Mouse (Mus musculus) heart, postnatal 36 days (tissue): Measurements from ENCODE around the gene Ldlrad3. TPM values are rescaled to one million over a fixed set of nuclear protein-coding genes. Genes with fewer than 3 reads are reported as not detected.

Experiments used
- DNase-seq, 2 experiments: peaks; one replicate each; pipeline ENCODE4 v3.0.0; 2021 to 2022
- intact Hi-C: fragments of 180-260 bp; cut with DNase I; formaldehyde crosslinking; loops from one replicate; pipeline ENCODE4 v1.15.1; 2025
- total RNA-seq, 2 experiments: library from RNA; stranded (reverse); gene quantifications; 2 replicates each; pipeline ENCODE4 v1.2.3; 2021

The Ldlrad3 gene
- total RNA-seq, 2 experiments from 2014 or later = 3.8 to 4.4 TPM

DNA sequence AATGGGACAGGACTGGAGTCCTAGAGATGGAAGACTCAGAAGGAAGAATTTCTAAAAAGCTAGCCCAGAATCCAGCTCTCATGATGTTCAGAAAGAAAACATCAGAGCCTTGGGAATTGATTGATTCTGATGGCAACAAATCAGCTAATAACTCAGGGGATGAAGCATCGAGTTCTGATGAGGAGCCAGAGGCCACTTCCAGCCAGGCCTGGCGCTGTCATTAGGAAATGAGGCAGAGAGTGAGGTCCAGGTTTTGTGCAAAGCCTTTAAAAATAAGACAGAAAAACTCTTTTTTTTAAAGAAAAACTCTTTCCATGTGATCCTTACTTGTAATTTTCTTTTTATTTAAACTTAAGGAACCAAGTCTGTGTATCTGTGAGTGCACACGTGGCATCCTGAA is 252.9 kb downstream of the Ldlrad3 start:
- intact Hi-C loops = no loop called here
- no peak for DNase-seq

DNA sequence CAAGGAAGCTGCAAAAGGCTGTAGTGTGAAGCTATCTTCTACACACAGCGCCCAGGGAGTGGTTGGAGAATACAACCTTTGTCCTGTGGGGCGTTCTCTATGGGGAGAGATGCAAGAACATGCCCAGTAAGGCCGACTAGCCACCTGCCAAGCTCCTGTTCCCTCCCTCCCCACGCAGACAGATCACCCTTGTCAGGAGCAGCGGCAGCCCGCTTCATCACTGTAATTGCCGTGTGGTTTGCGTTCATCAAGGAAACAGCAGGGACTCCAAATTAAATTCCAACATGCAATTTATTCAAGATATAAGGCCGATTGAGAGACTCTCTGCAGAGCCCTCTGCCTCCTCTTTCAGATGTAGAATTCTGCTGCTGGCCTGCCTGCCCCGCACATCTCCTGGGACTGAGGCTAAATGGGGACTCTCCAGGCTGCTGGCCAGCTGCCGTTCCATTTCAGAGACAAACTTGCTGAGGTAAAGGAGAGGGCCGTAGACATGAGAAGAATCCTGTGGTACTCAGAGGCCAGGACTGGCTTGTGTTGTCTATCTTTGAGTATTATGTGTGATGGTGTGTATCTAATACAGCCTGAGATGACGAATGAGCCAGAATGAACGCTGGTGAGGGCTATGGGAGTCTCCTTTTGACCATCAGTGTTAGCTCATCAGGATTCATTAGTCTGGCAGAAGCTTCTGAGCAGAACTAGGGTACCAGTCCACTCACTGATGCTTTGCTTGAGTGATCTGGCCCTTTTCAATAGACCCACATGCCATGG is 253.8 kb downstream of the Ldlrad3 start:
- intact Hi-C loops = no loop called here
- DNase-seq = peak in 1 of 2 experiments; percentile 9

DNA sequence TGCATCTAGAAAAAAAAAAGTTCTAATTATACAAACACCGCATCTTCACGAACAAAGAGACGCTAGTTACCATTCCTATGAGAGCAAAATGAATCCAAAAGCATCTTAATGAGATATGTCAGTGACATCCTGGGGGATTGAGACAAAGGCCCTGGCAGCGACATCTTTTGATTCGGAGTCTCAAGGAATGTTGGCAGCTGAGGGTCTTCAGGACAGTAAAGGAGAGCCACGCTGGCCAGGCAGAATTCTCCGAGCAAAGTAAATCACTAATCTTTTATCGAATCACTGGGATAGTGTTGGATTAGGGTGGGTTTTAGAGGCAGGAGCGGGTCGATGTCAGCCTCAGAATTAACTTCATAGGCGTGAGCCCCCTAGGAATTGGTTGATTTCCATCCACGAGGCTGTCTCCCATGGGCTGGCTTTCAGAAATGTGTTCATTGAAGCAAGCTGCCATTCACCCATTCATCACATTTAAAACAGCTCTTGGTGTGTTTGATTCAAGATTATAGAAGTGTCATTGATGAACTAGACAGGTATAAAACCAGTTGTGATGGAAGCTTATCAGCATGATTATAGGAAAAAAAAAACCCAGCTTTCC is 260.5 kb downstream of the Ldlrad3 start:
- DNase-seq = no peak

DNA sequence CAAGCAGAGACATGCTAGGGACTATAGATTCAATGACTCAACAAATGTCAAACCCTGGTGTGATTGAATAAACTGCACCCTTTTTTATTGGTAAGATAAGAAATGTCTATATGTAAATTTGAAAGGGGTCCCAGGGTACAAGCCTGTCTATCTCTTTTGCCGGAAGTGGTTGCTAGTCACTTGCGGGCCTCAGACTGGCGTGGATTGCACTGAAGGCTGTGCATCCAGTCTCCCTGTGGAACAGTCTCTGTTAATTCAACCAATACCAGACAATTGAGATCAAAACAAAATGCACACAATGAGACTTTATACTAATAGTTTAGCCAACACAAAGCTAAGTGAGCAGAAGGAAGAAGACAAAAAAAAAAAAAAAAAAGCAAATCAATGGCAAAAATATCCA is 261.0 kb downstream of the Ldlrad3 start:
- intact Hi-C loops = no loop called here

More for the DNA sequence above, 260.5 kb downstream of the Ldlrad3 start:
- intact Hi-C loops = no loop called here

DNA sequence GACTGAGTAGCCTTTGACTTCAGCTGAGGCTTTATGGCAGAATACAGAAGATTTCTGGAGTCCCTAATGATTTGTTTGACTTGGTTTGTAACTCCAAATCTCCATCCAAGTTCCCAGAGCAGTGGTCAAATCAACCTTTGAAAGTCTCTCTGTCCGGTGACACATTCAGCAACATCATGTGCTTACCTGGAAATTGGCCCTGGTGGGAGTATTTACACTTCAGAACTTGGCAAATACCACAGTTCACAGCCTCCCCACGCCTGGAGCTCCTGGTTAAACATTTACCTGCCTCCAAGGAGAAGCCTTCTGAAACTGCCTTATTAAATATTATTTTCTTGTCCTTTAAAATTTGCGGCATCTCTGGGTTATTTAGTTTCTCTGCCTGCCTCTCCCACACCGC is 263.0 kb downstream of the Ldlrad3 start:
- intact Hi-C loops = no loop called here
- no peak for DNase-seq

More for the DNA sequence above, 261.0 kb downstream of the Ldlrad3 start:
- DNase-seq = no peak

DNA sequence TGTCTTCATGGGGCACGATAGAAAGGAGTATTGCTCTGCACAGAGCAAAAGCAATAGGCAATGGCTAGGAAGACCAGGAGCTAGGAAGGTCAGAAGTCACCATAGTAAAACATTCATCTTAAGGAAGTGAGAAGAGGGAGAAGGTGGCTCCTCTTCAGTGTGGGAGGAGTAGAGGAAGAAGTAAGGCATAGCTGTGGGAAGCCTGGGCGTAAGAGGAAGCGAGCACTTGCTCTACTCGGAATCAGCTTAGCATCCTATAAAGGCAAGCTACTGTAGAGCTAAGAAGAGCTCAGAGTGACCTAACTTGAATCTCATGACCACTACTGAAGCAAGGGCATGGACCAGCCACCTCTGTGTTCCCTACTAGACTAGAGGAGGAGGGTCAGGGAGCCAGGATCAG is 263.9 kb downstream of the Ldlrad3 start:
- no peak for DNase-seq
- intact Hi-C loops = no loop called here

DNA sequence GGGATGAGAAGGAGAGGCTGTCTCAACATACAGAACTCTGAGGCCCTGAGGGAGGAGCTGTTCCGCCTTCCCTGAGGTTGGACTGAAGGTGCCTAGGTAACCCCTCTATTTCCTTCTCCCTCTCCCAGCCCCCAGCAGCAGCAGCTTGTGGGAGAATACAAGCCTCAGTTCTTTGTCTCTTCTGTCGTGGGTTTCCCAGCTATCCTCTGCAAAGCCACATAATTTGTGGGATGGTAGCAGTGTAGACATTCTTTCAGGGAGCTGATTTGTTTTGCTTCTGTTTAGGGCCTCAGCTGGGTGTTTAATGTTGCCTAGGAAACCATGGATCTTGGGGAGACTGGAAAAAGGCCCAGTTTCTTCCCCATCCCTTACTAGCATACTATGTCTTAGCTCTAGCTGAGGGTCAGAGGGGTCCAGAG is 266.0 kb downstream of the Ldlrad3 start:
- intact Hi-C loops = no loop called here
- DNase-seq = no peak

DNA sequence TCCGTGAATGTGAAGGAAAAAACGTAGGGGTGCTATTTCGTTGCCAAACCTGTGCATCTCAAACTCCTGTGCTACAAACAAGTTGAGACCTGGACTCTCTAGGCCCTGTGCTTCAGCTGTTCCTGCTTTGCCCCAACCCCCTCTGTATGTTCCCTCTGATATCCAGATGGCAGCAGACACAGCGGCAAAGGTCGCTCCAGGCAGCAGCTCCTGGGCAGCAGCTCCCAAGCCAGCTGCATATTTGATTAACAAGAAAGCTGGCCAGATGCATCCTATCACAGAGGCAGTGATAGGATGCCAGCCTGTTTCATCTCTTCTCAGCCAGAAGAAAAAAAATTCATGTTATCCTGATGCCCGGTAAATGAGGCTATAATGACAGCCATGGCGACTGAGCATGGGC is 267.7 kb downstream of the Ldlrad3 start:
- intact Hi-C loops = no loop called here
- no peak for DNase-seq

DNA sequence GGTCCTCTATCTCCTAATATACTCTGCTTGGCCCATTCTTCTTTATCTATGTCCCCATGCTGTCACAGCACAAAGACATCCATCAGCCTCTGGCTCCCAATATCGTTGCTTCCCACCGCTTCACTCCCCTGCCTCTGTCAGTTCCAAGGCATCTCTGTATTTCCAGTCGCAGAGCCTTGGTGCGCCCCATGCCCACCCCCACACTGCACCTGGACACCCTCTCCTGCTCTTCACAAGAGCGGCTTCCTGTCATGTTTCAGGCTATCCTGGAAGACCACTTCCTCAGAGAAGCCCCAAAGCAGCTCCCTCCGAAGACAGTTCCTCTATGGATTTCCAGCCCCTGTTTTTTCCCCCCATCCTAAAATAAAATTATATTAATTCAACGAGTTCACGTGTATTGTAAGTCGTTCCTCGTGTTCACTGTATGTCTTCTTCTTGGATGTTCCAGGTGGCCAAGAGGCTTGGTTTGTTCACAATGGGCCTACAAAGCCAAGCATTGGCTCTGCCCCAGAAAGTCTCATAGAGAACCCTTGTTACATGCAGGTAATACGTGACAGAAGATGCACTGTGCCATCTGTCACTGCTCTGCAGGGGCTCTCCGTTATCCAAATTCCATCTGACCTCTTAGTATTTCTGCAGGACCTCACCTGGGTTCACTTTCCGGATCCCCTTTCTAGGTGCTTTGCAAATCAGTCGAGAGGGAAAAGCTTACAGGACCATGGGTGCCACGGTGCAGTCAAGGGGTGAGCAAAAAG is 276.7 kb downstream of the Ldlrad3 start:
- intact Hi-C loops = loop anchor here (5.0 to 10.0 kb wide), 4 partner anchors 285 to 1165 kb away; partner anchors contain the start of genes Apip and Pdhx
- no peak for DNase-seq

DNA sequence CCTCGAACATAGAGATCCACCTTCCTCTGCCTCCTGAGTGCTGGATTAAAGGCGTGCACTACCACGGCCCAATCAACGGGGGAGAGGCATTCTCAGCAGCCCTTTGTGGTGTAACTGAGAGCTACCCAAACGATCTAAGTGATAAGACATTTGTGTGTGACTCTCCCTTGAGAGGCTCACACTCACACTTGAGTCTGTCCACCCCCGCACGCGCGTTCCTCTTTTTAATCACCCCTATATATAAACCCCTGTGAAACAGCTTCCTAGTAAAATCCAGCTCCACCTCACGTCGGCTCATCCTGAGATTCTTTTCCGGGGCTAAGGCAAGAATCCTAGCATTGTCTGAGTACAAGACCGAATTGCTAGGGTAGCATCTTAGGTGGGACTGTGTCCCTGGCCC is 277.4 kb downstream of the Ldlrad3 start:
- no peak for DNase-seq
- intact Hi-C loops = loop anchor here (5.0 to 10.0 kb wide), 4 partner anchors 286 to 1166 kb away; partner anchors contain the start of genes Apip and Pdhx

DNA sequence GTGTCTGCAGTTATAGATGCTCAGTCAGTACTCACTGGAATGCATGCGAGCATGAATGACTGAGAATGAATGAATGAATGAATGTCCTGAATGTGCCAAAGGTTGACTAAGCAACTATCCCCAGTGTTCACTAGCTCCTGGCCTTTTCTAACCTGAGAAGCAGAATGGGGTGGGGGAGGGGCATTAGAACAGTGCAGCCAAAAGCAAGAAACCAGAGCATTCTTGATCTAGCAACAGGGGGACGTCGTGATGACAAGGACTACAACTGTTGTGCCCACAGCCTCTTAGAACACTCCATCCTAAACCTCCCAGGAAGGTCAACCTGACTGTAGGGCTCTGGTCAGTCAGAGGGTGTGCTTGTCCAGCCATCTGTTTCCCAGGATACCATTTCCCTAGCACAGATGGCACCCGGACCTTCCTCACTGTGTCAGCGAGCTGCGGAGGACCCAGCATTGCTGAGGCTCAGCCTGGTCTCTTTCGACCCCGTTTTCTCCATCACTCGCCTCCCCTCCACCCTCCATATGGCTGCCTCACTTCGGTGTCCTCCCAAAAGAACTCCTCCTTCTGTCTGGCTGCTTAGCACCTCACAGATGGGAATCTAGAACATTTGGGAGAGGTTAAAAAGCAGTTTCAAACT is 278.7 kb downstream of the Ldlrad3 start:
- DNase-seq = no peak
- intact Hi-C loops = loop anchor here (2.0 to 10.0 kb wide), 5 partner anchors 123 to 1167 kb away; partner anchors contain the start of genes Apip and Pdhx

DNA sequence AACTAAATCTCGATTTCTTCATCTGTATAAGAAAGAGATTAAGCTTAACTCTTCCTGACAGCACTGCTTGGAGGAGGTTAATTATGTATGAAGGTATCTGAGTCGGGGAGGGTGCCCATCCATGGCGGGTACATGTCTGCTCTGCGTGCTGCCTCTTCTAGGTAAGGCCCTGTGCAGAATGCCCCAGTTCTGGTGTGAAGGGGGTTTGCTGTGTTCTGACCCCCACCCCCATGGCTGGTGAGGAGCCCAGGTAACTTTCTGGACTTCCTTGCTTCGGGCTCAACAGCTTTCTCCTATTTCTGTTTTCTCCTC is 279.9 kb downstream of the Ldlrad3 start:
- no peak for DNase-seq
- intact Hi-C loops = loop anchor here (2.0 to 10.0 kb wide), 5 partner anchors 124 to 1168 kb away; partner anchors contain the start of genes Apip and Pdhx

DNA sequence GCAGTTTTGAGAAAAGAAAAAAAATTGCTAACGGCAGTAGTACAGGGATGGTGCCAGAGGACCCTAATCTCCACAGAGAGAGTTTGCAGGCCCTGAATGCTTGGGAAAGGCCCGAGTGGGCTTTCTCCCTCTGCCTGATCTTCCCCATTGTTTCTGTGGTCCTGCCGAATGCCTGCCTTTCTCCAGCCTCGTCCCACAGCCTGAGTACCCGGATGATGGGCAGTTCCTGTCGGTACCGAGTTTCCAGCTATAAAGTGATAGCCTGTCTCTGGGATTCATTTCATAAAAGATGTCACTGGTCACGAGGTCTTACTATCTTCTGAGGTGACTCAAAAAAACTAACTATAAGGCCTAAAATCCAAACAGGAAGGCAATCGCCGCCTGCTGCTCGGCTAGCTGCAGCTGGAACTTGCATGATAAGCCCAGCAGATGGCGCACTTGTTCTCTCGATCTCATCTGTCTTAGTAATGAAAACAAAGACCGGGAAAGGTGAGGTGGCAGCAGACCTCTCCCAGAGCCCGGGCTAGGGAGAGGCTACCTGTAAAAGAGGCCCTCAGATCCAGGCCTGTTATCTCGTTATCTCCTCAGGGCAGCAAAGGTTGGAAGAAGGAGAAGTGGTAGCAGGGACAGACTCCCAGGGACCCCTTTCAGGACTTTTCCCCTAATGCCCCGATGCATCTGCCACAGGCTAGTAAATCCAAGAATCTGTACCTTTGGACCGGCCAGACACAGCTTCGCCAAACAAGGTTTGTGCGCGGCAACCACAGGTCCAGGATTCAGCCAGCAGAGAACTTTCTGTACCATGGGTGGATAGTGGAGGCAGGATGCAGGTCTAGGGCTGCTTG is 280.4 kb downstream of the Ldlrad3 start:
- intact Hi-C loops = loop anchor here (1.0 to 10.0 kb wide), 7 partner anchors 125 to 1169 kb away; partner anchors contain the start of genes Apip and Pdhx
- DNase-seq = peak; percentile 76 to 81

DNA sequence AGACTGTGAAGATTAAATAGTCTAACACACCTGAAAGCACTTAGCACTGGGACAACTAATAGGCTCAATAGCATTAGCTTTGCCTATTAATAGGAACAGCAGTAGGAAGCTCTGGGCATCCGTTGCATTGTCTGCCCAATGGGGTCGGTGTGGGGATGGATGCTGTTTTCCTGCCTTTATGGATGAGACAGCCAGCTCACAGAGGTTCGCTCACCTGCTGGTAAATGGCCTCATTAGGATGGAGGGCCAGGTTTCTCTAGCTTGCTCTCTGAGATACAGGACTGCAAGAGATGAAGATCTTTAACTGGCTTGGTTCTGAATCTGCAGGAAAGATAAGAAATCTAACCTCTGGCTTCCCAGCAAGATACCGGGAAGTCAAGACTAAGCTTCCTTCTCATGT is 284.0 kb downstream of the Ldlrad3 start:
- intact Hi-C loops = loop anchor here (10.0 kb wide), 2 partner anchors 293 to 1173 kb away; partner anchors contain the start of genes Apip and Pdhx
- DNase-seq = no peak

Other genes starting within 250 kb of the Ldlrad3 start
- gene Trim44, start 221.4 kb upstream of the Ldlrad3 start, total RNA-seq = 10 to 100 TPM; 26.4 to 30.0 TPM